Mouse (Mus musculus) thymus, postnatal 4 days (tissue): ENCODE measurements at regions not wholly inside any gene's neighbourhood (a gene's known extent, or its start where the extent isn't known, plus 50 kb on each side); places are given as distances from the start of the nearest gene placed in this dataset.

ENCODE experiments used
- DNase-seq: peaks from one replicate; pipeline ENCODE4 v3.0.0; 2021

DNA sequence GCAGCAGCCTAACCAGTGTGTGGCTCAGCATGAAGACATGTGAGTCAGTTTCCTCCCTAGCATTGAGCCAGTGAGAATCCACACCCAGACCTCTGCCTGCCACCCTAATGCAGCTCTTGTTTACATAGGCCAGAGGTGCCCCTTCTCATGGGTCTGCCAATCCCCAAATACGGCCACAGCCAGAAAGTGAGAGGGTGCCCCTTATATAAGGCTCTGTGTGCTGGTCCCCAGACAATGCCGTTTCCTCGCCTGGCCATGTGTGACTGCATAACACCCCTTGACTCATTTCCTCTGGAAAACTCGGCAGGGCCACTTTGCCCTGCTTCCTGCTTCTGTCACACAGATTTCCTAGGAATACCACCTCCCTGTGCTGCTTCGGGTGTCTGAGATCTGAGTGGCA is 1216.4 kb upstream of the A1bg start:
- DNase-seq = no peak

GRCm38 (mm10) chr15:62138701-62139100 is 1215.9 kb upstream of the A1bg start:
- no peak for DNase-seq

- no peak for DNase-seq
These were observed 1214.3 kb upstream of the A1bg start for GRCm38 (mm10) chr15:62136932-62137594.

GRCm38 (mm10) chr15:62134835-62135234 is 1212.0 kb upstream of the A1bg start:
- DNase-seq = no peak

DNA sequence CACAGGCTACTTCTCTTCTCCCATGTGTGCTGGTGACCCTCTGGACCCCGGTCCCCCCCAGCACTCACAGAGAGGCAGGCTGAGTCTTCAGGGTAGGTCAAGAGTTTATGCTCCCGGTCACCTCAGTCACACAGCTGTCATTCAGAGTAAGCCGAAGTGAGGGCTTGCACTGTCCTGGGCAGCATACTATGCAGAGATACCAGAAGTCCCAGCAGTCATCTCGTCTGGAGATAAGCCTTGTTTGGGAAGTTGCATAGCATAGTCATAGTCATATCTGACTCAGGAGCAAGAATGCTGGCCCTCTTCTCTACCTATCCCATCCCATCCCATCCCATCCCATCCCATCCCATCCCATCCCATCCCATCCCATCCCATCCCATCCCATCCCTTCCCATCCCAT is 1211.5 kb upstream of the A1bg start:
- no peak for DNase-seq

GRCm38 (mm10) chr15:62132895-62133294 is 1210.1 kb upstream of the A1bg start:
- no peak for DNase-seq

- DNase-seq = no peak
These were observed 1208.9 kb upstream of the A1bg start for GRCm38 (mm10) chr15:62131686-62132085.

DNA sequence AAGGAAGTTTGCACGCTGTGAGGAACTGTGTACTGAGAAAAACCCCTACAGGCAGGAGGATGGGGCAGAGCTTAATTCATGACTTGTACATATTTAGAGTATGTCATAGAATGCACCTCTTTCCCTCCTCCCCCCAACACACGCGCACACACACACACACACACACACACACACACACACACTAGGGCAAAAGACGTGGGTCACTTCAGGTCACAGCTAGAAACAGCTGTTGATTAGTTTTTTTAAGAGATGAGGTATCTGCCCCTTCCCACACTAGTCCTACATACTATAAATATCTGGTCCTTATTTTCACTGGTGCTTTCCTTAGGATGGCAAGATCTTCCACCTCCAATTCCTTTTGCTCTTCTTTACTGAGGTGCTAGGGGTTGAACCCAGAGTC is 1207.7 kb upstream of the A1bg start:
- DNase-seq = no peak

DNA sequence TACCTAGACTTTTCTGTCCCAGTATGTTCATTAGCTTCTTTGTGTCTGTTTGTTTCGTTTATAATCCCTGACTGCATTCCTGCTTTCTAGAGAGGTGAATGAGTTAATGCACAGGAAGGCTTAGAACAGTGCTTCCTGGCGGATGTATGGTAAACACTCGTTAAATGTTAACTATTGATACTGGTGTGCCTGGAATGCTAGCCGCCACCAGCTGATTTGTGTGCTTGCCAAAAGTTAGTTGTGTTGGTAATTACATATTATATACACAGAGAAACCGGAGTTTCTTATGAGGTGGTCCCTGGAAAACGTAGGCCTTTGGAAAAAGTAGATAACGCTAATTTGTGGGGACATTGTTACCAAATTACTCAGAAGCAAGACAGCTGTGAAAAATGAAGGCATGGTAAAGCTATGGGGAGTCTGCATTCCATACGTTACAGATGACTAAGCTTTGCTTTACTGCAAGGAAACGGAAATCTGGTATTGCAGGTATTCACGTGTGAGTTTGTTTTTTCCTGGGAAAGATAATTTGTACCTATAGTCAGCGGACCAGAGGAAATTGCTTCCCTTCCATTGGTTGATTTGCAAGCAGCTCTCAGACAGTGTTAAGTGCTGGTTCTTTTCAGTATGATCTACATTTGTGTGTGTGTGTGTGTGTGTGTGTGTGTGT is 1205.9 kb upstream of the A1bg start:
- DNase-seq = no peak

- no peak for DNase-seq
These were observed 1204.9 kb upstream of the A1bg start for GRCm38 (mm10) chr15:62127602-62128158.

DNA sequence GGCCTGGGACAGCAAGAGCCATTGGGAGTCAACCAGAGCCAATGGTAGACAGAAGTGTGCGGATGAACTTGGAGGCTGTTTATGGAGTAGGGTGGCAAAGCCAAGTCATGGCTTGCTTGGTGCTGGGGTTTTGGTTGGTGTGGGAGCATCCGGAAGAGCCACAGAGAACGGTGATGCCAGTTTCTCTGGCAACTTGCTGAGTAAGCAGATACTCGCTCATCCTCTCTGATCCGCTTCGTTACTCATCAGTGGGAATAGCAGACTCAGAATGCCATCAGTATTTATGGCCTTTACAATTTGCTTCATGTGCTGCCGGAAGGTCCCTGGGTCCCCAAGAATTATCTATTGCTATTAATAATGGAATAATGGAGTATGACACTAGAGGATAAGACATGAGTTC is 1202.9 kb upstream of the A1bg start:
- no peak for DNase-seq

DNA sequence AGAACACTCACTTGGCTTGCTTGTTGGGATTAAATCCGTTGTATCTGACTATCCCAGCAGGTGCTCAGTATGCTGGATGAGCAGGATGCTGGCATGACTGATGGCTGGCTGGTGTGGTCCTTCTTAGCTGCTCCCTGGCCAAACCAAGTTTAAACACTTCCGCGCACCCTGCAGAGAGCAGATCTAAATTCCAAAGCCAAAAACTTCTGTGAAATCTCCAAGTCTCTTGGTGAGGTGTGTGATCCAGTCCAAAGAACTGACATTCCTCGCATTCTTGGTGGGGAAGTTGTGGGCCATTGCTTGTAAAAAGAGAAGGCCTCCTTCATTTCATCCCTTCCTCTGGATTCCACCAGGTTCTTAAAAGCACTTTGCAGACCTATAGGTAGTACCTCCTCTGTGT is 1200.9 kb upstream of the A1bg start:
- no peak for DNase-seq

DNA sequence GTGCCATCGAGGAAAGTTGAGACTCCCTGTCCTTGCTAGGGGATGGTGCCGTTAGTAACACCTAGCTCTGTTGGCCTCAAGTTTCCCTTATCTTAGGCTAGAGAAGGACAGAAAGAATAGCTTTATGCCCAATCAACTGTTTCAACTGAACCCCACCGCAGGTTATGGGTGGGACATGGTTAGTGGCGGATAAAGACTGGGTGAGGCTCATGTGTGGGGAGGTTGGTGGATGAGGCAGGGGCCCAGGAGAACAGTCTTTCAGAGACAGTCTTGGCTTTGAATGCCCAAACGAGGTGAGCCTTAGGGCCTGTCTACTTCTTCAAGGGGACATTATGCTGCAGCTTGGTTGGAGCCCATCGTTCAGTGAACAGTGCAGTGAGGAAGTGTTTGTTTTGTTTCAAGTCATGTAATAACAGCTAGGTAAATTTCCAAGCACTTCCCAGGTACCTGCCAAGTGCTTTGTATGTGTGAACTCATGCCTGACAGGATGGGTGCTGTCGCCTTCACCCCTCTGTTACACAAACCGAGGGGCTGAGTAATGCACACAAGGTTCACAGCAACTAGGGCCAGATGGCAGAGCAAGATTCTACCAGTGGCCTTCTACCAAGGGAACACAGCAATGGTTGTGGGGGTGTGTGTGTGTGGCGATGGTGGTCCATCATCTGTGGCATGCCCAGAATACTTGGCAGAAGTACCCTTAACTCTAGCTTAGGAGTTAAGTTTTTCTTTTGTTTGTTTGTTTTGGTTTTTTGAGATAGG is 1199.6 kb upstream of the A1bg start:
- DNase-seq = no peak

GRCm38 (mm10) chr15:62121696-62122095 is 1198.9 kb upstream of the A1bg start:
- DNase-seq = no peak

DNA sequence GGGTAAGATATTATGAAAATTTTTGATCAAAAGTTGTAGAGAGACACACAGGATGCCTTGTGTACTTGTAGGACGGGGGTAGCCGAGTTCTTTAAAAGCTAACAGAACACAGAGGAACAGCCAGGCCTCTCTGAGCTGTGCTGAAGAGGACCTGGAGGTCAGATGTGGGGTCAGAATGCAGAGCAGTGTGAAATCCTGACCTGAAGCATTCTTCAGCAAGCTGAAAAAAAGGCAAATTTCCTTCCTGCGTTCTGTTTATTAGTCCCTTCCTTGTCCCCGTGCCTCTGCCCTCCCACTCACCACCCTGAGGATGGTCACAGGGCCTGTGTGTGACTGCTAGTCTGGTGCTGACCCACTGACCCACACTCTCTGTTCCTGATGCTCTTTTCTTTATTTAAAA is 1197.9 kb upstream of the A1bg start:
- DNase-seq = no peak

DNA sequence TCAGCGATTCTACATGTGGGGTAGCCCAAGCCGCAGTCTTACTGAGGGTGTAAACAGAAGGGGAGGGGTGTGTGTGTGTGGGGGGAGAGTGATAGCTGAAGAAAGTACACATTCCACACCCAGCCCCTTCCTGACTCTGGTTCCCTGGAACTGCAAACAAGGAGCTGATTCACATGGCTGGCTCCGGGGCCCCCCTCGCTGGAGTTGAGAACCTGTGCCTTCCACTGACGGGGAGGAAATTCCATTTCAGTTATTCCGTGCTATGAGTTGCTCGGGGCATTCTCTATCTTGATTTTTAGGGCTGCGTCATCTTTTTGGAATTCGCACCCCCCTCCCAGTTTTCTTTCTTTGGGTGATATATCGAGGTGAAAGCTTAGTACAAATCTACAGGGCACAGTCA is 1196.2 kb upstream of the A1bg start:
- DNase-seq = no peak

DNA sequence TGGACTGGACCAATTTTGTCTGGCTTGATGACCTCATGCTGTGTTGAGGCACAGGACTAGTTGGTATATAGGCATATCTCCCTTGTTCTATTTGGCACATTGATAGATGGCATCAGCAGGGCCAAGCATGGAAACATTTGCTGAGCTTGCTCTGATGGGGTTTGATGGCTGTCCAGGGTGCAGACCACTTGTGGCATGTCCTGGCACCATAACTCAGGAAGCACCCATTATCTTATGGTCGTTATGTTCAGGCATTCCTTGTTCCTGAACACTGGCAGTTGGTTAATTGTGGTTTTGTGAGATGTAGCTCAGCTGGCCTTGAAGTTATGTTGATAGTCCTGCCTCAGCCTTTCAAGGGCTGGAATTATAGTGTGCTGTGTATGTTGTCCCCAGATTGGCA is 1193.4 kb upstream of the A1bg start:
- DNase-seq = no peak

DNA sequence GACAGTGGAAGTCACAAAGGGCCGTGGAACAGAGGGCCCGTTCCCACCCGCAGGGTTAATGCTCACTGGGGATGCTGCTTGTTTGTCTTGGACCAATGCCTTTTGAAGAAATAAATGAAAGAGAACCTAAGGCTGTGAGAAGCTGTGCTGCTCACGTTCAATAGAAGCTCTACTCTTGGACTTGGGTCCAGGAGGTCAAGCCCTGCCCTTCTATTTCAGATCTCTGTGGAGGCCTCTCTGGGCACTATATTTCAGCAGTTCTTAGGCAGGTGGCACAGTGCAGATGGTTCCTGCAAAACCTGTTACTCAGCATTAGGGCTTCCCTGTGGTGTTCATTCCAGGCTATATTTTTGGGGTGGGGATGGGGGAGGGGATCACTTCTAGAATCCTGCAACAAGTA is 1192.0 kb upstream of the A1bg start:
- DNase-seq = no peak

DNA sequence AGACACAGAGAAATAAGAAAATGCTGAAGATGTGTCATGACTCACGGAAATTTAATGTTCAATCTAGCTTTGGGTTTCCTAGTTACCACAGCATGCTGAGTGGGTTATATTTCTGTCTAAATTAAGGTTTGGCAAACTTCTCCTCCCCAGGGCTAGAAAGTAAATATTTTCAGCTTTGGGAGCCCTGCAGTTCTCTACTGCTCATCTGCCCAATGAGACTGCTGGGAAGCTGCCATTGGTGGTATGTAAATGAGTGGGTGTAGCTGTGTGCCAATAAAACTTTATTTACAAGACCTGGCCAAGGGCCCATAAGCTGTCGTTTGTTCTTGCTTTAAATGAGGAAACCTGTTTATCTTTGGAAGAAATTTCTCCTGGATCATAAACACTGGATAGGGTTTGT is 1189.3 kb upstream of the A1bg start:
- no peak for DNase-seq

- no peak for DNase-seq
These were observed 1185.2 kb upstream of the A1bg start for GRCm38 (mm10) chr15:62107976-62108375.

DNA sequence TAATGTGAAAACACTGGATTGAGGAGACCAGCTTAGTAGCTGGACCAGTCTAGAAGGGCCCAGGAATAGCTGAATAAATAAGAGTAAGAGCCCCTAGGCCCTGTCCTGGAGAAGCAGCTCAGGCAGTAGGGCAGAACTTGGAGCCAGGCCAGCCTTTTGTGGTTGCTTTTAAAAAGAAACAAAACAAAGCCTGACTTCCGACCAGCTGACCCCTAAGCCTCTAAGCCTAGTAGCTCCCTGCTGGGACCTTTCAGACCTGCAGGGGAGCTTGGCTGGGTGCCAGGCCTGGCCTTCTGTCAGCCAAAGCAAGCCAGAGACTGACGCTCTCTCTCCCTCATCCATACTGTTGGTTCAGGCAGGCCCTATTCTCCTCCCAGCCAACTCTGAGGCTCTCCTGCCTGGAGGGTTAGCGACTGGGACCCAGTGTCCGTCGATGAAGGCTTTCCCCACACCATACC is 1183.7 kb upstream of the A1bg start:
- DNase-seq = peak; percentile 40

- no peak for DNase-seq
These were observed 1182.7 kb upstream of the A1bg start for GRCm38 (mm10) chr15:62105483-62105882.

GRCm38 (mm10) chr15:62104653-62105052 is 1181.8 kb upstream of the A1bg start:
- no peak for DNase-seq

GRCm38 (mm10) chr15:62099683-62100082 is 1176.9 kb upstream of the A1bg start:
- no peak for DNase-seq
